Mouse (Mus musculus): ENCODE results near the gene Msh5. TPM values are rescaled to one million over a fixed set of nuclear protein-coding genes. Genes with fewer than 3 reads are reported as not detected.

The Msh5 gene
- polyA plus RNA-seq, 1 experiment: 1.8 TPM

Other genes with a start within 250 kb of the Msh5 start
- gene Cyp21a1, start 242.2 kb downstream of the Msh5 start, polyA plus RNA-seq (2012; rRNA removed; ENCODE audit: low replicate concordance): 0.26 and 1.6 TPM in 2 replicates
- gene Stk19, start 209.8 kb downstream of the Msh5 start, polyA plus RNA-seq (2012; rRNA removed; ENCODE audit: low replicate concordance): 37.5 and 44.6 TPM in 2 replicates
- 65.8 and 69.5 TPM in 2 replicates for gene Dxo, start 209.7 kb downstream of the Msh5 start, polyA plus RNA-seq (2012; rRNA removed; ENCODE audit: low replicate concordance)
- gene Skiv2l, start 196.5 kb downstream of the Msh5 start, polyA plus RNA-seq (2012; rRNA removed; ENCODE audit: low replicate concordance): 92.6 and 103 TPM in 2 replicates
- 26.6 and 41.9 TPM in 2 replicates for gene Nelfe, start 196.4 kb downstream of the Msh5 start, polyA plus RNA-seq (2012; rRNA removed; ENCODE audit: low replicate concordance)
- 75.6 and 198 TPM in 2 replicates for gene Cfb, start 184.2 kb downstream of the Msh5 start, polyA plus RNA-seq (2012; rRNA removed; ENCODE audit: low replicate concordance)
- gene Zbtb12, start 167.3 kb downstream of the Msh5 start, polyA plus RNA-seq (2012; rRNA removed; ENCODE audit: low replicate concordance): 7.5 and 24.8 TPM in 2 replicates
- gene Gm20547, start 164.7 kb downstream of the Msh5 start, polyA plus RNA-seq (2012; rRNA removed; ENCODE audit: low replicate concordance): not detected in 2 replicates
- 69.3 and 73.7 TPM in 2 replicates for gene C2, start 148.5 kb downstream of the Msh5 start, polyA plus RNA-seq (2012; rRNA removed; ENCODE audit: low replicate concordance)
- gene Ehmt2, start 148.3 kb downstream of the Msh5 start, polyA plus RNA-seq (2012; rRNA removed; ENCODE audit: low replicate concordance): 185 and 311 TPM in 2 replicates
- gene Slc44a4, start 132.3 kb downstream of the Msh5 start, polyA plus RNA-seq (2012; rRNA removed; ENCODE audit: low replicate concordance): 0.10 and 12.1 TPM in 2 replicates
- gene Neu1, start 115.5 kb downstream of the Msh5 start, polyA plus RNA-seq (2012; rRNA removed; ENCODE audit: low replicate concordance): 41.5 and 44.0 TPM in 2 replicates
- 15.3 and 47.3 TPM in 2 replicates for gene Hspa1b, start 87.5 kb downstream of the Msh5 start, polyA plus RNA-seq (2012; rRNA removed; ENCODE audit: low replicate concordance)
- gene Gm20481, start 76.8 kb downstream of the Msh5 start, polyA plus RNA-seq (2012; rRNA removed; ENCODE audit: low replicate concordance): not detected in 2 replicates
- gene Hspa1a, start 74.6 kb downstream of the Msh5 start, polyA plus RNA-seq (2012; rRNA removed; ENCODE audit: low replicate concordance): 8.7 and 27.0 TPM in 2 replicates
- 0.46 and 0.59 TPM in 2 replicates for gene Hspa1l, start 74.0 kb downstream of the Msh5 start, polyA plus RNA-seq (2012; rRNA removed; ENCODE audit: low replicate concordance)
- 69.2 and 79.0 TPM in 2 replicates for gene Lsm2, start 64.9 kb downstream of the Msh5 start, polyA plus RNA-seq (2012; rRNA removed; ENCODE audit: low replicate concordance)
- 61.9 and 207 TPM in 2 replicates for gene Vars, start 45.8 kb downstream of the Msh5 start, polyA plus RNA-seq (2012; rRNA removed; ENCODE audit: low replicate concordance)
- 0.39 and 0.62 TPM in 2 replicates for gene Vwa7, start 30.2 kb downstream of the Msh5 start, polyA plus RNA-seq (2012; rRNA removed; ENCODE audit: low replicate concordance)
- gene Sapcd1, start 18.7 kb downstream of the Msh5 start, polyA plus RNA-seq (2012; rRNA removed; ENCODE audit: low replicate concordance): 0.54 and 1.7 TPM in 2 replicates
- 87.4 and 180 TPM in 2 replicates for gene Clic1, start 3.2 kb upstream of the Msh5 start, polyA plus RNA-seq (2012; rRNA removed; ENCODE audit: low replicate concordance)
- 59.2 and 121 TPM in 2 replicates for gene Ddah2, start 12.3 kb upstream of the Msh5 start, polyA plus RNA-seq (2012; rRNA removed; ENCODE audit: low replicate concordance)
- gene Ly6g6c, start 18.6 kb upstream of the Msh5 start, polyA plus RNA-seq (2012; rRNA removed; ENCODE audit: low replicate concordance): 0.17 TPM in 1 of 2 replicates, not detected in the other
- gene Mpig6b, start 19.4 kb upstream of the Msh5 start, polyA plus RNA-seq (2012; rRNA removed; ENCODE audit: low replicate concordance): 0.09 and 0.21 TPM in 2 replicates
- gene Ly6g6e, start 30.2 kb upstream of the Msh5 start, polyA plus RNA-seq (2012; rRNA removed; ENCODE audit: low replicate concordance): 0.24 and 4.5 TPM in 2 replicates
- gene Ly6g6d, start 31.3 kb upstream of the Msh5 start, polyA plus RNA-seq (2012; rRNA removed; ENCODE audit: low replicate concordance): 2.3 and 5.4 TPM in 2 replicates
- not detected in 2 replicates for gene Ly6g6f, start 38.9 kb upstream of the Msh5 start, polyA plus RNA-seq (2012; rRNA removed; ENCODE audit: low replicate concordance)
- gene Abhd16a, start 42.5 kb upstream of the Msh5 start, polyA plus RNA-seq (2012; rRNA removed; ENCODE audit: low replicate concordance): 206 and 214 TPM in 2 replicates
- gene Ly6g5c, start 61.5 kb upstream of the Msh5 start, polyA plus RNA-seq (2012; rRNA removed; ENCODE audit: low replicate concordance): 3.1 TPM in 1 of 2 replicates, not detected in the other
- gene Ly6g5b, start 68.7 kb upstream of the Msh5 start, polyA plus RNA-seq (2012; rRNA removed; ENCODE audit: low replicate concordance): 1.9 and 3.2 TPM in 2 replicates
- gene Gpank1, start 74.7 kb upstream of the Msh5 start, polyA plus RNA-seq (2012; rRNA removed; ENCODE audit: low replicate concordance): 12.3 and 16.6 TPM in 2 replicates
- gene Csnk2b, start 75.3 kb upstream of the Msh5 start, polyA plus RNA-seq (2012; rRNA removed; ENCODE audit: low replicate concordance): 304 and 310 TPM in 2 replicates
- gene D17H6S53E, start 79.6 kb upstream of the Msh5 start, polyA plus RNA-seq (2012; rRNA removed; ENCODE audit: low replicate concordance): 6.4 and 11.3 TPM in 2 replicates
- 0.17 TPM in 1 of 2 replicates, not detected in the other for gene Apom, start 85.3 kb upstream of the Msh5 start, polyA plus RNA-seq (2012; rRNA removed; ENCODE audit: low replicate concordance)
- gene Bag6, start 88.4 kb upstream of the Msh5 start, polyA plus RNA-seq (2012; rRNA removed; ENCODE audit: low replicate concordance): 178 and 246 TPM in 2 replicates
- gene Prrc2a, start 118.2 kb upstream of the Msh5 start, polyA plus RNA-seq (2012; rRNA removed; ENCODE audit: low replicate concordance): 249 and 404 TPM in 2 replicates
- 1.9 and 5.2 TPM in 2 replicates for gene Aif1, start 129.3 kb upstream of the Msh5 start, polyA plus RNA-seq (2012; rRNA removed; ENCODE audit: low replicate concordance)
- gene Lst1, start 141.7 kb upstream of the Msh5 start, polyA plus RNA-seq (2012; rRNA removed; ENCODE audit: low replicate concordance): 23.5 and 60.6 TPM in 2 replicates
- 4.2 and 11.0 TPM in 2 replicates for gene Ltb, start 147.7 kb upstream of the Msh5 start, polyA plus RNA-seq (2012; rRNA removed; ENCODE audit: low replicate concordance)
- 2.2 and 3.1 TPM in 2 replicates for gene Tnf, start 155.3 kb upstream of the Msh5 start, polyA plus RNA-seq (2012; rRNA removed; ENCODE audit: low replicate concordance)
- 0.16 and 0.69 TPM in 2 replicates for gene Lta, start 158.6 kb upstream of the Msh5 start, polyA plus RNA-seq (2012; rRNA removed; ENCODE audit: low replicate concordance)
- 0.64 and 4.9 TPM in 2 replicates for gene Gm16181, start 174.1 kb upstream of the Msh5 start, polyA plus RNA-seq (2012; rRNA removed; ENCODE audit: low replicate concordance)
- 7.5 and 9.8 TPM in 2 replicates for gene Atp6v1g2, start 186.9 kb upstream of the Msh5 start, polyA plus RNA-seq (2012; rRNA removed; ENCODE audit: low replicate concordance)
- 14.3 and 18.2 TPM in 2 replicates for gene Nfkbil1, start 189.0 kb upstream of the Msh5 start, polyA plus RNA-seq (2012; rRNA removed; ENCODE audit: low replicate concordance)
- gene Ddx39b, start 195.0 kb upstream of the Msh5 start, polyA plus RNA-seq (2012; rRNA removed; ENCODE audit: low replicate concordance): 285 and 496 TPM in 2 replicates
- gene H2-D1, start 216.0 kb upstream of the Msh5 start, polyA plus RNA-seq (2012; rRNA removed; ENCODE audit: low replicate concordance): 1,137 and 2,644 TPM in 2 replicates

Data from subcutaneous adipose tissue, adult 2 months (tissue).